Comparison of ENCODE assay signal across 8 mouse cellular contexts in the genomic region with DNA sequence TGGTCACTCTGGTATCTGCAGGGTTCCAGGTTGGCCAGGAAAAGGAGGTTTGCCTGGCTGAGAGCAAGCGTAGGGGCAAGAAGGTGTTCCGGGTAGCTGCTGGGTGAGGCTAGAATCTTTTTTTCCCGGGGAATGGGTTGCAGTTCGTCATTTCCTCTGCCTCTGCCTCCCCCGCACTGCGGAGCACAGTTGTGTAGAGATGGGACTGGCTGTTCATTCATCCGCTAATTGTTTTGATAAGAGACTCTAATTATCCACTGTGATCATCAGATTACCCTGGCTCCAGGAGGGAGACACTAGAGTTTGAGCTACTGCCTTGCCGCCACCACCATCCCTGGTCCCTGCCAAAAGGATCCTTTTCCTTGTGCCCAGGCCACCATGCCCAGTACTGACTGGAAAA.
DNase-seq lines count a peak whose midpoint lies in the region; ATAC-seq and TF ChIP-seq lines count a peak whose summit lies in the region.
"Had no signal": no experiment of that assay in that cellular context is flagged by ENCODE, and none has a peak within 500 bp of the region (broad histone marks: within the 10 kb centered on the region; RNA-seq: fewer than 3 reads in every experiment).

No protein-coding gene starts in this region.

- H3K4me2 ChIP-seq in neural tube, embryonic 11.5 days (ENCODE audit: low read depth) = no peak overlapping the region
- no peak overlapping the region for H3K4me2 ChIP-seq in hindbrain, postnatal 0 days (ENCODE audit: low read depth, low read length)
- H3K4me2 ChIP-seq: limb, embryonic 15.5 days had no signal

- no peaks in the 10 kb centered on the region; the same call in 1 of the 2 replicates for H3K36me3 ChIP-seq in neural tube, embryonic 11.5 days (ENCODE audit: control insufficient read depth, insufficient read depth, low read length)
- no peaks in the 10 kb centered on the region for H3K36me3 ChIP-seq in hindbrain, postnatal 0 days (ENCODE audit: insufficient read depth, low read length)
- H3K36me3 ChIP-seq: limb, embryonic 15.5 days had no signal

- 44% methylated on average over 8 of the region's 8 CpGs for WGBS in neural tube, embryonic 11.5 days
- WGBS in hindbrain, postnatal 0 days = 40% methylated on average over 8 of the region's 8 CpGs

- H3K27me3 ChIP-seq in neural tube, embryonic 11.5 days (ENCODE audit: control insufficient read depth, insufficient read depth, low read length) = no peaks in the 10 kb centered on the region
- H3K27me3 ChIP-seq in hindbrain, postnatal 0 days (ENCODE audit: insufficient read depth, low read length) = no peaks in the 10 kb centered on the region
- H3K27me3 ChIP-seq: limb, embryonic 15.5 days had no signal

- no peaks in the 10 kb centered on the region for H3K9me3 ChIP-seq in neural tube, embryonic 11.5 days (ENCODE audit: control insufficient read depth, low read length)
- no peaks in the 10 kb centered on the region for H3K9me3 ChIP-seq in hindbrain, postnatal 0 days (ENCODE audit: low read length)
- H3K9me3 ChIP-seq: limb, embryonic 15.5 days had no signal

- TF ChIP-seq CTCF in hindbrain, postnatal 0 days (IDR thresholded peaks at IDR 0.05; ENCODE audit: low read depth) = no peak

- no peak for DNase-seq in neural tube, embryonic 11.5 days (ENCODE audit: low spot score)
- no peak for DNase-seq in neural tube, embryonic 10.5 days (ENCODE audit: extremely low spot score, low spot score)
- DNase-seq in heart, adult 8-10 months (ENCODE audit: low spot score) = peak; percentile 59
- no peak for DNase-seq in hindbrain, postnatal 0 days (ENCODE audit: low spot score)
- DNase-seq in ovary, postnatal 10 days (ENCODE audit: low spot score) = no peak
- DNase-seq in adrenal gland, postnatal 25 days = no peak
- no peak for DNase-seq in ovary, adult 18-20 months (ENCODE audit: low spot score)

- H3K27ac ChIP-seq in neural tube, embryonic 11.5 days (ENCODE audit: low read depth, low read length) = peak overlapping the region; percentile 76
- peak overlapping the region; percentile 45; the same call in 1 of the 2 replicates for H3K27ac ChIP-seq in hindbrain, postnatal 0 days

- no peak overlapping the region for H3K4me3 ChIP-seq in neural tube, embryonic 11.5 days (ENCODE audit: low read depth, low read length)
- H3K4me3 ChIP-seq in hindbrain, postnatal 0 days (ENCODE audit: low read length) = no peak overlapping the region
- H3K4me3 ChIP-seq: limb, embryonic 15.5 days had no signal

- H3K4me1 ChIP-seq in neural tube, embryonic 11.5 days (ENCODE audit: control insufficient read depth, insufficient read depth, low read length) = peaks cover 85% of the 10 kb centered on the region
- H3K4me1 ChIP-seq in hindbrain, postnatal 0 days (ENCODE audit: insufficient read depth, low read length) = peaks cover 27% of the 10 kb centered on the region; the same call in 1 of the 2 replicates

- no peak for ATAC-seq in neural tube, embryonic 11.5 days (ENCODE audit: insufficient read depth, low FRiP score, low TSS enrichment)
- no peak for ATAC-seq in hindbrain, postnatal 0 days

- H3K9ac ChIP-seq in neural tube, embryonic 11.5 days (ENCODE audit: low read length) = no peak overlapping the region
- no peak overlapping the region; the same call in 1 of the 2 replicates for H3K9ac ChIP-seq in hindbrain, postnatal 0 days (replicated peaks; ENCODE audit: low read length)
- H3K9ac ChIP-seq: limb, embryonic 15.5 days had no signal
